Mouse (Mus musculus): ENCODE results near the gene D10Jhu81e.
"Not testable (repeated sequence)": the region's sequence is repeated elsewhere in the genome, so short reads cannot be mapped to it uniquely, and the experiment has no call there.

Gene D10Jhu81e

GRCm38 (mm10) chr10:78169281-78170042 is at the start of gene D10Jhu81e:
Gene D10Jhu81e (minus strand): TSS chr10:78169782.
- DNase-seq (ENCODE audit: low spot score) = peak; percentile 99

DNA sequence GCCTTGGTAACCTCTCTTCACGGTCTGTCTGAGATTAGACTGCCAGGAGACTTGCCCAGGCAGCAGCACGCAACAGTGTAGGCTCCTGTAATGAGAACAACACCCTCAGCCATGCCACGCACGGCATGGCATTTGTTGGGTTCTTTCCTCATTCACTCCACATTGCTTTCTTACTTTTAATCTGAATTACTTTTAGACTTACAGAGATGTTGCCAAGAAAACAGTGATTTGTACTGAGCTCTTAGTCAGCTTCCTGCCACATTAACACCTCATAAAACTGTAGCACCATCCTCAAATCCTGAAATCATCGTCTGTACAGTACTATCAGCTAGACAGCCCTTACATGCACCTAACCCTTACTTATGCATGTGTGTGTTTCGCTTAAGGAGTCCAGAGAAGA is 49.0 kb upstream of the D10Jhu81e start:
- DNase-seq (ENCODE audit: low spot score) = no peak

- DNase-seq (ENCODE audit: low spot score) = no peak
Measured at GRCm38 (mm10) chr10:78216376-78217083, 46.9 kb upstream of the D10Jhu81e start.

DNA sequence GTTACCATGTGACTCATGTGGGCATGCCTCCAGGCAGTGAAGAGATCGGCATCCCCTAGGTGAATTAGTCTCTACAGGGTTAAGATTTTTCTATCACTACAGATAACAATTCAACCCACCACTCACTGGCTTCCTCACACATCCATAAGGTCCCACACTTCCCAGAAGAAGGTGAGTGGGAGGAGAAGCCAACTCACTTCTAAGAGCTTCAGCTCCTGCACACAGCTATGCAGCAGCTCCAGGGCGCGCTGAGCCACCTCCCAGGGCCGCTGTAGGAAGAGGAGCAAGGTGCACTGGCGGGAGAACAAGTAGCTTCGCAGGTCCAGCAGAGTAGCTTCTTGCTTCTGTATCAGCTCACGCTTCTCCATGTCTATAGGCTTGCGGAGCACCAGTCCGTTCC is 44.8 kb upstream of the D10Jhu81e start:
- DNase-seq (ENCODE audit: low spot score) = no peak

- DNase-seq (ENCODE audit: low spot score) = no peak
Measured at GRCm38 (mm10) chr10:78211311-78211710, 41.7 kb upstream of the D10Jhu81e start.

GRCm38 (mm10) chr10:78201182-78201581 is 31.6 kb upstream of the D10Jhu81e start:
- DNase-seq (ENCODE audit: low spot score) = no peak

- DNase-seq (ENCODE audit: low spot score) = no peak
Measured at GRCm38 (mm10) chr10:78192933-78193332, 23.4 kb upstream of the D10Jhu81e start.

DNA sequence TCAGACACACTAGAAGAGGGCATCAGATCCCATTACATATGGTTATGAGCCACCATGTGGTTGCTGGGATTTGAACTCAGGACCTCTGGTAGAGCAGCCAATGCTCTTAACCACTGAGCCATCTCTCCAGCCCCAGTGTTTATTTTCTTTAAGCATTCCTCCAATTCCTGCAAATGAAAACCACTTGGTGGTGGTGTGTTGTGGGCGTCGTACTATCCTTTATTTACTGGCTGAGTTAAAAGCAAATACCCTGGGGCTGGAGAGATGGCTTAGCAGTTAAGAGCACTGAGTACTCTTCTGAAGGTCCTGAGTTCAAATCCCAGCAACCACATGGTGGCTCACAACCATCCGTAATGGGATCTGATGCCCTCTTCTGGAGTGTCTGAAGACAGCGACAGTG is 16.5 kb upstream of the D10Jhu81e start:
- not testable (repeated sequence) for DNase-seq (ENCODE audit: low spot score)

DNA sequence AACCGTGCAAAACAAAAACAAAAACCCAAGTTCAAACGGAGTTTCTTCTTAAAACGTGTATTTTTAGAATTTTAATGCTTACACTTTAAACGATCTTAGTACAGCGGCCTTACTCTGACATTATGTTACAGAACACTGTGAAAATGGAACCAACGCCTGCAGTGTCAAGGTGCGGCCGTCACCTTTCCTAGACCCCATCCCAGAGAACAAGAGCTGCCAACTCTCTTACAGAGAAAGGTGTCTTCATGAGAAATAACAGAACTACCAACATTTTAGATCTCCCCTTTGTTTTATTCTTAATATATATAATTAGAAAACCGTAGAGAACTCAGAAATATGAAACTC is 15.8 kb upstream of the D10Jhu81e start:
- DNase-seq (ENCODE audit: low spot score) = no peak

GRCm38 (mm10) chr10:78184531-78185380 is 15.2 kb upstream of the D10Jhu81e start, which contains the start of gene Pwp2:
Gene Pwp2 (minus strand): TSS chr10:78185149.
- DNase-seq (ENCODE audit: low spot score) = peak; percentile 77

GRCm38 (mm10) chr10:78183577-78183976 is 14.0 kb upstream of the D10Jhu81e start:
- DNase-seq (ENCODE audit: low spot score) = no peak

DNA sequence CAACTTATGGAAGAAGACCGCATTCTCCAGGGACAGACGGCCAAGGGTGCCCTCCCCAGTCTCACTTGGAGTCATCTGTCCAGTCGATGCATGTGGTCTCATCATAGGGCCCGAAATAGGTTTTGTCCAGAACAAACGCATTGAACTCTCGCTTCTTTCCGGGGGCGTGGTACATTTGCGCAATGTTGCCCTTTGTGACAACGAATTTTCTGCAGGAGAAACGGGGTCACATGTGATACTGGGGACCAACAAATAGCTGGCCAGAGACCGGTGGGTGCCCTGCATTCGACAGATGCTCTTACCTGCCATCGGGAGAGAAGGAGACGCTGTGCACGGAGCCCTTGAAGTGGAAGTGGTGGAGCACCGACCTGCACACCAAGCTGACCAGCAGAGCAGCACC is 12.7 kb upstream of the D10Jhu81e start:
- DNase-seq (ENCODE audit: low spot score) = no peak

GRCm38 (mm10) chr10:78174474-78174873 is 4.9 kb upstream of the D10Jhu81e start:
- no peak for DNase-seq (ENCODE audit: low spot score)

DNA sequence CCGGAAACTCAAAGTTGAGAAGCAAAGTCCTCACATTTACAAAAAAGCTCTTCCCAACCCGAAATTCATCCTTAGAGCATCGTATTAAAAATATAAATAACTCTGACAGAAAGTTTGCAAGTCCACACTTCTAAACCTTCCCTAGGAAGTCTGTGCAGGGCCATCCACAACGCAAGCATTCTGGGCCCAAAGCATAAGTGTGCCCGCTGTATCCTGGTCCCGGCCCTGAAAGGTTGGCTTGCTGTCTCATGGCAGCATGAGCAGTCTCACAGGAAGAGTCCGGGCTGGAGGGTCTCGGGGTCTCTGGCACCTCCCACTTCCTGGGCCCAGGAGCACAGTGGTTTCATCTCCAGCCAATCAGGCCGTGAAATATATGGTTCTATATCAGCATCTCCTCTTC is 2.0 kb upstream of the D10Jhu81e start:
- no peak for DNase-seq (ENCODE audit: low spot score)

- no peak for DNase-seq (ENCODE audit: low spot score)
Measured at GRCm38 (mm10) chr10:78171057-78171456, 1.5 kb upstream of the D10Jhu81e start.

DNA sequence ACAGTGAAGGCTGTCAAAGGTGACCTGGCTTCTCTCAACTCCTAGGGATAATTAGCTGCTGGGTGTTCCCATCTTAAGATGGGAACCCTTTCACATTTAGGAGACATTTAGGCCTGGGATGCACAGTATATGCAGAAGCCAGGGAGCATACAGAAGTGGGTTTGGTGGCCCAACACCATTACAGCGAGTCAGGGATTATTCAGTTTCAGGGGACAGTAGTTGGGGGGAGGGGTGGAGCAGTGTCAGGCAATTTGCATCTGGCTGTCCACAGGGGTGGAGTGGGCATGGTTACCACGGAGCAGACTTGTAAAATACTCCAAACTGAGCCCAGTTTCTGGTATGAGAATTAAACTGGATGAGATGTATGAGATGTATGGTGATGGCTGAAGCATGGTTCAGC is 863 bp upstream of the D10Jhu81e start:
- no peak for DNase-seq (ENCODE audit: low spot score)

- DNase-seq (ENCODE audit: low spot score) = no peak
Measured at GRCm38 (mm10) chr10:78168792-78169191, 790 bp downstream of the D10Jhu81e start.

DNA sequence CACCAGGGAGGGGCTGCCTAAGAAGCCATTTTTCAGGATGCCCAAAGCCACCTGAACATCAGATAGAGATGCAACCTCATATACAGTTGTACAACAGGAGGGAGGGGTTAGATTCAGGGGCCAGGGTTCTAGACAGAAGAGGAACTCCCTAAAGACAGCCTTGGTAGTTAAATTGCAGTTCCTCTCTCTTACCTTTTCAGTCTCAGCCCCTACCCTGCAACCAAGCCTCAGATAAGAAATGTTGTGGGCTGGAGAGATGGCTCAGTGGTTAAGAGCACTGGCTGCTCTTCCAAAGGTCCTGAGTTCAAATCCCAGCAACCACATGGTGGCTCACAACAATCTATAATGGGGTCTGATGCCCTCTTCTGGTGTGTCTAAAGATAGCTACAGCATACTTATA is 1.8 kb downstream of the D10Jhu81e start:
- no peak for DNase-seq (ENCODE audit: low spot score)

- DNase-seq (ENCODE audit: low spot score) = no peak
Measured at GRCm38 (mm10) chr10:78167333-78167732, 2.2 kb downstream of the D10Jhu81e start.

GRCm38 (mm10) chr10:78165256-78166005 is 4.2 kb downstream of the D10Jhu81e start:
- DNase-seq (ENCODE audit: low spot score) = no peak

- no peak for DNase-seq (ENCODE audit: low spot score)
Measured at GRCm38 (mm10) chr10:78164786-78165185, 4.8 kb downstream of the D10Jhu81e start.

DNA sequence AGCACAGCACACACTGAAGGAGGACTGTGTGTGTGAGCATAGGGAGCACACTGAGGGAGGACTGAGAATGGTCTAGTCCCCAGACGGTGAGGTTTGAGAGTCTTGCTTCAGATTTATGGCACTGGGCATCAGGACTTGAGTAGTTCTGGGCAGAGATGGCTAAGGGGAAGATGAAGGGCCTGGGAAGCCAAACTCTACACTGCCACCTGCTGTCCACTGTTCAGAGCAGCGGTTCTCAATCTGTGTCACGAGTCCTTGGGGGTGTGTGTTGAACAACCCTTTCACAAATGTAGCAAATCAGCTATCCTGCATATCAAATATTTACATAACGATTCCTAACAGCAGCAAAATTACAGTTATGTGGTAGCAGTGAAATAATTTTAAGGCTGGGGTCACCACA is 5.7 kb downstream of the D10Jhu81e start:
- no peak for DNase-seq (ENCODE audit: low spot score)
